Mouse (Mus musculus): Measurements from ENCODE around the gene Olfr1357.

Olfr1357 gene

GRCm38 (mm10) chr10:78575105-78575632 is 42.7 kb downstream of the Olfr1357 start:
- H3K4me3 ChIP-seq (replicated peaks; ENCODE audit: low read length), result peak overlapping the region; percentile 86
- TF ChIP-seq CTCF (conservative IDR thresholded peaks at IDR 0.05; ENCODE audit: low read length) (no peak), POU5F1 (IDR thresholded peaks at IDR 0.05; ENCODE audit: borderline replicate concordance, low read length) (no peak), NANOG (IDR thresholded peaks at IDR 0.05; ENCODE audit: borderline replicate concordance, low read length) (no peak)
- peaks cover 19% of the 10 kb centered on the region for H3K4me1 ChIP-seq (replicated peaks; ENCODE audit: low read depth, low read length)
- peaks cover 3% of the 10 kb centered on the region; the same call in 1 of the 2 replicates for H3K27me3 ChIP-seq (ENCODE audit: insufficient read depth, low read length)
- peaks cover 37% of the 10 kb centered on the region for H3K36me3 ChIP-seq (ENCODE audit: insufficient read depth, low read length)
- H3K9me3 ChIP-seq (ENCODE audit: low read length), result no peaks in the 10 kb centered on the region

- peaks cover 30% of the 10 kb centered on the region for H3K36me3 ChIP-seq (ENCODE audit: insufficient read depth, low read length)
- H3K9me3 ChIP-seq (ENCODE audit: low read length), result no peaks in the 10 kb centered on the region
- H3K4me3 ChIP-seq (replicated peaks; ENCODE audit: low read length), result peak within 1 kb of the TSS; percentile 86
- TF ChIP-seq NANOG (IDR thresholded peaks at IDR 0.05; ENCODE audit: borderline replicate concordance, low read length) (no peak), POU5F1 (IDR thresholded peaks at IDR 0.05; ENCODE audit: borderline replicate concordance, low read length) (no peak), CTCF (conservative IDR thresholded peaks at IDR 0.05; ENCODE audit: low read length) (no peak)
- peaks cover 19% of the 10 kb centered on the region for H3K4me1 ChIP-seq (replicated peaks; ENCODE audit: low read depth, low read length)
- peaks cover 6% of the 10 kb centered on the region; the same call in 1 of the 2 replicates for H3K27me3 ChIP-seq (ENCODE audit: insufficient read depth, low read length)
Observed at GRCm38 (mm10) chr10:78574250-78575104, 43.4 kb downstream of the Olfr1357 start, which contains the start of gene Ilvbl. Gene Ilvbl (plus strand): TSS chr10:78574346.

- Histone ChIP-seq H3K4me3 (replicated peaks; ENCODE audit: low read length) (no peak overlapping the region), H3K9me3 (ENCODE audit: low read length) (no peaks in the 10 kb centered on the region), H3K36me3 (ENCODE audit: insufficient read depth, low read length) (peaks cover 17% of the 10 kb centered on the region), H3K4me1 (replicated peaks; ENCODE audit: low read depth, low read length) (peaks cover 19% of the 10 kb centered on the region), H3K27me3 (ENCODE audit: insufficient read depth, low read length) (peaks cover 6% of the 10 kb centered on the region; the same call in 1 of the 2 replicates)
- no peak for TF ChIP-seq CTCF (conservative IDR thresholded peaks at IDR 0.05; ENCODE audit: low read length)
- TF ChIP-seq POU5F1 (IDR thresholded peaks at IDR 0.05; ENCODE audit: borderline replicate concordance, low read length), result no peak
- no peak for TF ChIP-seq NANOG (IDR thresholded peaks at IDR 0.05; ENCODE audit: borderline replicate concordance, low read length)
Observed at GRCm38 (mm10) chr10:78573226-78573625, 44.6 kb downstream of the Olfr1357 start.

- TF ChIP-seq POU5F1 (IDR thresholded peaks at IDR 0.05; ENCODE audit: borderline replicate concordance, low read length), result no peak
- TF ChIP-seq NANOG (IDR thresholded peaks at IDR 0.05; ENCODE audit: borderline replicate concordance, low read length), result no peak
- no peak for TF ChIP-seq CTCF (conservative IDR thresholded peaks at IDR 0.05; ENCODE audit: low read length)
- Histone ChIP-seq H3K9me3 (ENCODE audit: low read length) (no peaks in the 10 kb centered on the region), H3K4me3 (replicated peaks; ENCODE audit: low read length) (no peak overlapping the region), H3K4me1 (replicated peaks; ENCODE audit: low read depth, low read length) (peaks cover 19% of the 10 kb centered on the region), H3K36me3 (ENCODE audit: insufficient read depth, low read length) (no peaks in the 10 kb centered on the region), H3K27me3 (ENCODE audit: insufficient read depth, low read length) (peaks cover 6% of the 10 kb centered on the region; the same call in 1 of the 2 replicates)
Observed at GRCm38 (mm10) chr10:78570897-78571296, 47.0 kb downstream of the Olfr1357 start.

GRCm38 (mm10) chr10:78570416-78570815 is 47.5 kb downstream of the Olfr1357 start:
- no peaks in the 10 kb centered on the region for H3K9me3 ChIP-seq (ENCODE audit: low read length)
- H3K4me3 ChIP-seq (replicated peaks; ENCODE audit: low read length), result no peak overlapping the region
- no peak for TF ChIP-seq NANOG (IDR thresholded peaks at IDR 0.05; ENCODE audit: borderline replicate concordance, low read length)
- peaks cover 15% of the 10 kb centered on the region for H3K4me1 ChIP-seq (replicated peaks; ENCODE audit: low read depth, low read length)
- H3K36me3 ChIP-seq (ENCODE audit: insufficient read depth, low read length), result no peaks in the 10 kb centered on the region
- H3K27me3 ChIP-seq (ENCODE audit: insufficient read depth, low read length), result peaks cover 6% of the 10 kb centered on the region; the same call in 1 of the 2 replicates

- Histone ChIP-seq H3K4me3 (replicated peaks; ENCODE audit: low read length) (no peak overlapping the region), H3K36me3 (ENCODE audit: insufficient read depth, low read length) (no peaks in the 10 kb centered on the region), H3K4me1 (replicated peaks; ENCODE audit: low read depth, low read length) (peaks cover 10% of the 10 kb centered on the region), H3K9me3 (ENCODE audit: low read length) (no peaks in the 10 kb centered on the region), H3K27me3 (ENCODE audit: insufficient read depth, low read length) (peaks cover 6% of the 10 kb centered on the region; the same call in 1 of the 2 replicates)
- no peak for TF ChIP-seq POU5F1 (IDR thresholded peaks at IDR 0.05; ENCODE audit: borderline replicate concordance, low read length)
- no peak for TF ChIP-seq CTCF (conservative IDR thresholded peaks at IDR 0.05; ENCODE audit: low read length)
- no peak for TF ChIP-seq NANOG (IDR thresholded peaks at IDR 0.05; ENCODE audit: borderline replicate concordance, low read length)
Observed at GRCm38 (mm10) chr10:78569686-78570085, 48.2 kb downstream of the Olfr1357 start.

GRCm38 (mm10) chr10:78569191-78569590 is 48.7 kb downstream of the Olfr1357 start:
- peaks cover 10% of the 10 kb centered on the region for H3K4me1 ChIP-seq (replicated peaks; ENCODE audit: low read depth, low read length)
- H3K36me3 ChIP-seq (ENCODE audit: insufficient read depth, low read length), result no peaks in the 10 kb centered on the region
- TF ChIP-seq CTCF (conservative IDR thresholded peaks at IDR 0.05; ENCODE audit: low read length) (no peak), NANOG (IDR thresholded peaks at IDR 0.05; ENCODE audit: borderline replicate concordance, low read length) (no peak), POU5F1 (IDR thresholded peaks at IDR 0.05; ENCODE audit: borderline replicate concordance, low read length) (no peak)
- no peak overlapping the region for H3K4me3 ChIP-seq (replicated peaks; ENCODE audit: low read length)
- H3K9me3 ChIP-seq (ENCODE audit: low read length), result no peaks in the 10 kb centered on the region
- peaks cover 6% of the 10 kb centered on the region; the same call in 1 of the 2 replicates for H3K27me3 ChIP-seq (ENCODE audit: insufficient read depth, low read length)

GRCm38 (mm10) chr10:78565070-78565469 is 52.8 kb downstream of the Olfr1357 start:
- H3K4me1 ChIP-seq (replicated peaks; ENCODE audit: low read depth, low read length), result no peaks in the 10 kb centered on the region
- H3K27me3 ChIP-seq (ENCODE audit: insufficient read depth, low read length), result 0 out of 2 replicates have a peak, but pooled peaks cover 2% of the 10 kb centered on the region
- H3K36me3 ChIP-seq (ENCODE audit: insufficient read depth, low read length), result no peaks in the 10 kb centered on the region
- H3K9me3 ChIP-seq (ENCODE audit: low read length), result no peaks in the 10 kb centered on the region
- TF ChIP-seq NANOG (IDR thresholded peaks at IDR 0.05; ENCODE audit: borderline replicate concordance, low read length), result no peak
- TF ChIP-seq CTCF (conservative IDR thresholded peaks at IDR 0.05; ENCODE audit: low read length), result no peak
- no peak for TF ChIP-seq POU5F1 (IDR thresholded peaks at IDR 0.05; ENCODE audit: borderline replicate concordance, low read length)
- no peak overlapping the region for H3K4me3 ChIP-seq (replicated peaks; ENCODE audit: low read length)

Measured in E14TG2a.4 (cell line).